Mouse (Mus musculus): ENCODE results near the gene Erich4.
A peak's percentile ranks its signal among the peaks of the same experiment; 100 is the strongest.
"Not testable (repeated sequence)": the region's sequence is repeated elsewhere in the genome, so short reads cannot be mapped to it uniquely, and the experiment has no call there.

The Erich4 gene

GRCm38 (mm10) chr7:25620751-25621150 lies 5.1 kb upstream of the Erich4 start:
- no peak for DNase-seq

GRCm38 (mm10) chr7:25620101-25620500 lies 4.4 kb upstream of the Erich4 start:
- no peak for DNase-seq

- no peak for DNase-seq
Measured at GRCm38 (mm10) chr7:25619722-25619991, 4.0 kb upstream of the Erich4 start.

GRCm38 (mm10) chr7:25618865-25619721 lies 3.4 kb upstream of the Erich4 start, which contains the start of gene Dmac2:
Gene Dmac2 (plus strand): TSS chr7:25619414.
- DNase-seq = peak; percentile 90

- no peak for DNase-seq
Measured at GRCm38 (mm10) chr7:25617376-25618160, 1.9 kb upstream of the Erich4 start.

GRCm38 (mm10) chr7:25614831-25615705 lies 624 bp downstream of the Erich4 start:
- DNase-seq = no peak

- no peak for DNase-seq
Measured at GRCm38 (mm10) chr7:25614086-25614485, 1.6 kb downstream of the Erich4 start.

GRCm38 (mm10) chr7:25611501-25611900 lies 4.2 kb downstream of the Erich4 start:
- no peak for DNase-seq

GRCm38 (mm10) chr7:25610056-25610455 lies 5.6 kb downstream of the Erich4 start:
- no peak for DNase-seq

GRCm38 (mm10) chr7:25607196-25607595 lies 8.5 kb downstream of the Erich4 start:
- no peak for DNase-seq

GRCm38 (mm10) chr7:25606625-25607063 lies 9.0 kb downstream of the Erich4 start:
- no peak for DNase-seq

GRCm38 (mm10) chr7:25601346-25601745 lies 14.3 kb downstream of the Erich4 start:
- DNase-seq = no peak

GRCm38 (mm10) chr7:25600666-25601065 lies 15.0 kb downstream of the Erich4 start:
- no peak for DNase-seq

- peak; percentile 83 for DNase-seq
Measured at GRCm38 (mm10) chr7:25599663-25600062, 16.0 kb downstream of the Erich4 start.

GRCm38 (mm10) chr7:25593859-25594258 lies 21.8 kb downstream of the Erich4 start:
- no peak for DNase-seq

- DNase-seq = no peak
Measured at GRCm38 (mm10) chr7:25591226-25591625, 24.5 kb downstream of the Erich4 start.

GRCm38 (mm10) chr7:25585351-25586204 lies 30.1 kb downstream of the Erich4 start:
- DNase-seq = no peak

- DNase-seq = no peak
Measured at GRCm38 (mm10) chr7:25584651-25585050, 31.0 kb downstream of the Erich4 start.

GRCm38 (mm10) chr7:25582301-25582810 lies 33.3 kb downstream of the Erich4 start:
- no peak for DNase-seq

GRCm38 (mm10) chr7:25579441-25579840 lies 36.3 kb downstream of the Erich4 start:
- no peak for DNase-seq

GRCm38 (mm10) chr7:25576793-25577437 lies 38.8 kb downstream of the Erich4 start:
- DNase-seq = not testable (repeated sequence)
